Mouse (Mus musculus): ENCODE measurements at regions not wholly inside any gene's neighbourhood (a gene's known extent, or its start where the extent isn't known, plus 50 kb on each side); places are given as distances from the start of the nearest gene placed in this dataset.

DNA sequence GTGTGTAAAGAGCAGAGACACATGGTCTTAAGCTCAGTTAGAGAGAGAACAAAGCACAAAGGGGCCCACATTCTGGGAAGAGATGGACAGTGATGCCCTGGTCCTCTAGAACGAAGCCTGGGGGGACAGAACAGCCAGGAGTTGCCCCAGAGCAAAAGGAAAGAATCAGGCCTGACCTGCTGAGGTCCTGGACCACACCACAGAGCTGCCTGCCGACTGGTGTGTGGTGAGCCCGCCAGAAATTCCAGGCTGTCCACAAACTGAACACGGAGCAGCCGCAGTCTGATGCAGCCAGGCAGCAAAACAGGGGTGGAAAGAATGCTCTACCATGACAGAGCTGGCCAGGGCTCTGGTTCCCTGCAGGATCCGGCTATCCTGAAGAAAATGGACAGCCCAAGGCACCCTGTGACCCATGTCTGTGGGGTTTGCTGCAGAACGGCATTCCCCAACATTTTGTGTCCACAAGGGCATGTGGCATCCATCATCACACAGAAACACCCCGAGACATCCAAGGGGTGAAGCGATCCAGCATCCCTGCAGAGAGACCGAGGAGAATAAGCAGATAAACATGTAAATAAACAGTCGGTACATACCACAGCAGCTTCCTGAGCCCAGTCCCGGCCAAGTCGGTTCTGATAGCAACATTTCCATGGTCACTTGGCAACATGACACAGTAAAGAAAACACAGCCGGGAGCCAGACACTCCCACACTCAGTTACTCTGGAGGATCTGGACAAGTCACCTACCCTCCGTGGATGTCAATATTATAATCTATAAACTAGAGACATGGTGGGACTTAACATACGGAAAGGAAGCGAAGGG, 65.3 kb upstream of the Pomp start:
- DNase-seq, result no peak
- intact Hi-C loops (cut with DNase I), result no loop called here

DNA sequence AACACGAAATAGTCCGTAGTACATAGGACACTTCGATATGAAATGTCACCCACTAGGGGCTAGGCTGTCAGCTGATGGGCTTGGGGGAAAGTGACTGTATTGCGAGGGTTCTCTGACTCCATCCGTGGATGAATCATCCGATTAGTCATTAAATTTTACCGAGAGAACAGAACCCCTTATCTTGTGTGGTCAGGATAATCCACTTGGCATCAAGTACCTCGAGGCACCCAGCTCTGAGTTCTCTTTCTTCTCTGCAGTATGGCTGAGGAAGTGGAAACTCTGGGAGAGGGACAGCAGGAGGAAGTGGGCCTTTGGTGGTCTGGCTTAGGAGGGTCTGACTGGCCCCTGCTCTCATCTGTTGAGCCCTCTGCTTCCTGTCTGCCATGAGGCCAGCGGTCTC, 67.2 kb upstream of the Pomp start:
- no peak for DNase-seq

DNA sequence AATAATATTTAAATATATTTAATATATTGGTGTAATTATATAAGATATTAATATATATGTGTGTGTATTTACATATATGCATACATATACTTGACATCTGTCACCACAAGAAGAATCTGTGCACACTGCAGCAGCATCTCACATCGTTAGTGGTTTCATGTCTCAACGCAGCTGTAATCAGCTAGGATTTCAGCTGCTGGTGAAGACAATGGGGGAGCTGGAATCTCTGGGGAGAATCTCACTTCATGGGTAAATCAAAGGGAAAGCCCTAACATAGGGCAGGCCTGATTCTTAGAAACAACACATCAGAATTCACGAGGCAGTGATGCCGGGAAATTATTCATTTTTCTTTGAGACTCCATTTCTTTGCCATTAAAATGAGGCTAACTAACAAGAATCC, 66.8 kb upstream of the Flt1 start:
- intact Hi-C loops (cut with DNase I), result no loop called here
- DNase-seq, result no peak

More for the DNA sequence above, 67.2 kb upstream of the Pomp start:
- intact Hi-C loops (cut with DNase I), result no loop called here

DNA sequence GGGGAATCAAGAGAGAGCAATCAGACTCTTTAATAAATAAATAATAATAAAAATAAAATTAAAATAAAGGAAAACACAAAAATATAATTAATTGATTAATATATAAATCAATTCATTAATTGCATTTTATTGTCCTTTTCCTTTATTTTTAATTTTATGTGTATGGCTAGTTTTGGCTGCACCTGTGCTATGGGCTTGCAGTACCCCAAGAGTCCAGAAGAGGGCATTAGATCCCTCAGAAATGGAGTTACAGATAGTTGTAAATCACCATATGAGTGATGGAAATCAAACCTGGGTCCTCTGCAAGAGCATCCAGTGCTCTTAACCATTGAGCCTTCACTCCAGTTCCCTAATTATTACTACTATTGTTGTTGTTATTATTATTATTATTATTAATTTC, 65.3 kb upstream of the Flt1 start:
- intact Hi-C loops (cut with DNase I), result no loop called here
- DNase-seq, result no peak

DNA sequence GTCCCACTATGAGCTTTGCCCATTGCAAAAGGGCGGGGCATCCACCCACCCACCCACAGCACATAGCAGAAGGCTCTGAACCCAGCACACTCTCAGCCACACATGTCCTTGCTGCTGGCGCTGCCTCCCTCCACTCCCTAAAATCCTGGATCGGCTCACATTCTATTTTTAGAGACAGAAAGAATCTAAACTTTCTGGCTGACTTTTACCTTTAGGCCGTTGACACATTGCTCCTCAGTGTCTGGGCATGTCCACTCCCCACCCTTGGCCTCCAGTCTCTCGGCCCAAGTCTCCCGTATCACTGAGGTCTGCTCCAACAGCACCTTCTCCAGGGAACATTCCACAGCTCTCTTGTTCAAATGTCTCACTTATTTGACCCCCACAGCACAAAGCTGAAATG, 62.7 kb upstream of the Flt1 start:
- intact Hi-C loops (cut with DNase I), result no loop called here

DNA sequence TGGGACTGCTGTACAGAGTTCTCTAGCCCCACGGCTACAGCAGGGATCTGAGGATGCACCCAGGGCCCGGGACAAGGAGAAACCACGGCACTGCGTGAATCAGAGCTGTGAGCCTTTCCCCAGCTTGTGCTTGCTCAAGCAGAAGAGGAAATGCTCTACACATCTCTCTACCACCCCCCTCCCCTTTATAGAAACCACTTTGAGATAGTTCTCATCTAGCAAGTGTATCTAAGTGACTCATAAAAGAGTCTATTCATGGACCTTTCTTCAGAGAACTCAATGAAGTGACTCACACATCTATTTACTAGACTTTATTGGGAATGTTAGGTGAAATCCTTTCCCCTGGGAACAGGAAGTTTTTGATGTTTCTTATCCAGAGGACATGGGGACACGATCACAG, 61.0 kb upstream of the Flt1 start:
- no peak for DNase-seq
- intact Hi-C loops (cut with DNase I), result no loop called here

More for the DNA sequence above, 62.7 kb upstream of the Flt1 start:
- no peak for DNase-seq

DNA sequence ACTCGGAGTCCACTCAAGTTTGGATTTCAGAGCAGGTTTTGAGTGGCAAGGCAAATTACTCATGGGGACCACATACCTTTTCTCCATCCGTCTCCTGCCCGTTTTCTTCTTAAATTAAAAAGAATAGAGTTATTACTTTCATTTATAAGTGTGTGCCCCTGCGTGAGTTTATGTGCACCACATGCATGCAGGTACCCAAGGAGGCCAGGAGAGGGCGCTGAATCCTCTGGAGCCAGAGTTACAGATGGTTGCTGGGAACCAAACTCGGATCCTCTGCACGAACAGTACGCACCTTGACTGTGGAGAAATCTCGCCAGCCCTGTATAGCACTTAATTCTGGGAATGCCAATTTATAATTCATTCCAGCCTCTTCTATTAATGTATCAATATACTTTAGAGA, 58.3 kb upstream of the Flt1 start:
- no peak for DNase-seq
- intact Hi-C loops (cut with DNase I), result no loop called here

DNA sequence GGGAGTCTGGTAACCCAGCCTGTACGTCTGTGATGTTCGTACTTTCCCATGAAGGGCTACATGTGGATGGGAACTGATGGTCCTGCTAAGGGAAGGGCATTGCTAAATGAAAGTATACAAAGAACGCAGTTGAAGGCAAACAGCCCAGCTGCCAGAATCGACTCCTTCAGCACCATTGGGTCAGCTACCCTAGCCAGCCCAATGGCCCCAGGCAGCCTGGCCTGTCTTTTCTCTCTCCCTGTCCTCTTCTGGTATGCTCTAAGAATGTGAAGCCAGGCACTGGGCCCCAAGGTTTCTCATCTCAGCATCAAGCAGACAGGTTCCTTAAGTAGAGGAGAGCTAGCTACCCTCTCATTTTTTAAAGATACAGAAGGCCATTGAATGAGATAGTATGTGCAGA, 57.7 kb upstream of the Flt1 start:
- DNase-seq, result no peak
- intact Hi-C loops (cut with DNase I), result no loop called here

DNA sequence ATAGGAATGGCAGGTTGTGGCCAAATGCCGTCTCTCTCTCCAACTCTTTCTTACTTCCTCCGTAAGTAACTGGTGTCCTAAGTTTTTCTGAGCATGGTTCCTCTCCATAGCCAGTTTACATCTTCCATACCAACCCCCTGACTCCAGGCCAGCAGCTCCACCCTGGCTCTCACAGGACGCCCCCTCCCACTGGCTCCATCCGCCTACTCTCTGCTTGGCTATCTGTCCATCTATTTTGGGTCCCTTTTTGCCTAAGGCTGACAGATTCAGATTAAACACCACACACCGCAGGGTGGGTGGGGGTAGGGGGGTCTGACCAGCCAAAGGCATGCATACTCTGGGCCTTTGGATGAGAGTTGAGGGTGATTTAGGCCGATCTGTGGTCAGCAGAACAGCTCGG, 57.0 kb upstream of the Flt1 start:
- peak; percentile 28 for DNase-seq
- intact Hi-C loops (cut with DNase I), result no loop called here

DNA sequence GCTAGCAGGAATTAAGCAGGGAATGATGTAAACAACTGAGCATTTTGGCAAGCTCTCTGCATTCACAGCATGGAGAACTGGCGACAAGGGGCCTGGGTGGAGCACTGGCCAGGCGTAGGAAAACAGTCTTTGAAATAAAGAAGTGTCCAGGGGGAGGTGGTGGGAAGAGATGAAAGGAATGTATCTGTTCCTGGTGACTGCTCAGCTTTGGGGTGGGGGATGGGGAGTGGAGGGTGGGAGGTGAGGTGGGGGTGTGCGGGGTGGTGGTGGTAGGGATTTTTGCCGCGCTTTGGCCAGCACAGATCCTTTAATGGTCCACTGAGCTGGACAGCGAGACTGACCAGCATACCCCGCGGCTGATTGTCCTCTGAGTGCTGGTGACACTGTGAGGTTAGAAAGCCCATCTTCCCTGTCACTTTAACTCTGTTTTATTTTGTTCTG, 56.5 kb upstream of the Flt1 start:
- intact Hi-C loops (cut with DNase I), result no loop called here
- DNase-seq, result peak; percentile 12

DNA sequence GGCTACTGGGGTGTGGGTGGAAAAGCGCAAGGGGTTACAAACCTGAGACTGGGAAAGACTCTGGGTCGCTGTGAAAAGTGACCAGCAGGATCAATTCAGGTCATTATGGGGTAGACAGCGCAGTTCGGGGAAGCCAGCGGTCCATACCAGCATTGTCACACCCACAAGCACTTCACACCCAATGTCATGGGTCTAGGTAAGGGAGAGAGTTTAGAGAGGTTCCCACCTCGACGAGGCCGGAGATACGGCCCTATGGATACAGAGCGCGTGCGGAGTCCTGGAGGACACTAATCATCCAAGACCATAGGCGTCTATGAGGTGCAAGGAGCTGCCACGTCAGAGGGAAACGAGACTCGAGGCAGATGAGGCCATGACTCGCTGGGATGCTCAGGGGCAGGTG, 55.4 kb upstream of the Flt1 start:
- intact Hi-C loops (cut with DNase I), result no loop called here
- no peak for DNase-seq

DNA sequence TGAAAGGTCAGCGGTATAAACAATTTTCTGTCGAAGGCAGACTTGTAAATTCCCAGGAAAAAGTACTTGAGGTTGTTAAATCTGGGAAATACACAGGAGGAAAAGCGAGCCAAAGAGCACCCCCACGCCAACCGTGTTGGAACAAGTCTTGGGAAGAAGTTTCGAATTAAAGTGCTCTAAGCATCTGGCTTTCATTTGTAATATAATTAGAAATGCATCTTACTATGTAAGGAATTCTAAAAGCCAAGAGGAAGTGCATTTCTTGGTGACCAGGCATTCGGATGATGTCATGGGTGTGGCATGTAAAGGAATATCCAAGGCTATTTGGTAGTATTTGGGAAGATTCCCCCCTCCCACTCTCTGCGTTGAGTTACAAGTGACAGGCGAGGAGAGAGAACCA, 52.7 kb upstream of the Flt1 start:
- no peak for DNase-seq
- intact Hi-C loops (cut with DNase I), result no loop called here

All from left cerebral cortex, postnatal 4 days (tissue).